Mouse (Mus musculus) gastrocnemius, postnatal 10 days (tissue): ENCODE results near the gene Hopx. TPM values are rescaled to one million over a fixed set of nuclear protein-coding genes. Genes with fewer than 3 reads are reported as not detected.
"Not testable (repeated sequence)": the region's sequence is repeated elsewhere in the genome, so short reads cannot be mapped to it uniquely, and the experiment has no call there.

Experiments used
- DNase-seq: peaks from one replicate; pipeline ENCODE4 v3.0.0; 2021; ENCODE audit warnings: mixed read lengths
- total RNA-seq, 2 experiments: library from RNA; stranded (reverse); gene quantifications; 2 replicates each; pipeline ENCODE4 v1.2.3; 2021

Hopx gene
- total RNA-seq, 2 experiments from 2014 or later: 11.2 to 13.9 TPM

DNA sequence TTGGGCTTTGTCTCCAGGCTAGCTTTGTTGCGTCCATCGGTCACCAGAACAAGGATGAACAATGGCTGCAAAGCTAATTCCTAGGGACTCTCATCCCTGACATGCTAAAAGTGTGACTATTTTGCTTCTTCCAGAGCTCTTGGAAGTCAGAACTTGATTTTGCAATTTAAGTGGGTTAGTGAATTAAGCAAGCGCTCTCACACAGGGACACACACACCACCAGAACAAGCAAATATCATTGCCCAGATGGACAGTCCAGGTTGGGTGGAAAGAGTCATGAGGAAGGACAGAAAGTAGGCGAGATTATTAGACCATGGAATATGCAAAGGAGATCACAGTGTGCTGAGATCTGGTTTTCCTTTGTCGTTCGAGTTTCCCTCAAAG lies 14.9 kb downstream of the Hopx start:
- DNase-seq: no peak

DNA sequence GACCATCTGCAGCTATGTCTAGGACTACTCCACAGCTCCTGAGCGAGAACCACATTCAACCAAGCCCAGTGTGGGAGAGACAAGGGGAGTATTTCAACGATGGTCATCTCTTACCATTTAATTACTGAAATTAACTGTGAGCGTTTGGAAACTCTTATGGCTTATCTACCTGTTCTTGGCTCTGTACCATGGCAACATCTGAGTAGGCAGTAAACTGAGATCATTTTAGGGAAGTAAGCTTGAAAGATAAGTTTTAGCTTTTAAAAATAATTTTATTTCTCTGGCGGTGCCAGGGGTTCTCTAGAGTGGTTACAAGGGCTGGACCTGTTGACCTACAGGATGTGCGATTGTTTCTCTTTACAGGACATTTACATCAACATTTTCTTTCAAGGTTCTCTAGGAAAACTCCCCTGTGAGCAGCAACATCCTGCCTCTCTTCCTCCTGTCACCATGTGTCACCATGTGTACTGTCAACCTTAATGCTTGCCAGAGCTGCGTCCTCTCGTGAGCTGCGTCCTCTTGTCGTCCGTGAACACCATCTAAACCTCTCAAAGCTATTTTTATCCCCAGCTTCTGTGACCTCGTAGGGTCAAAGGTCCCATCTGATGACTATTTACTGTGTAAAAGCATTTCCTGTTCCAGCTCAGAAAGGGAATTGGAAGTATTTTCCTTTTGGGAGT lies 15.5 kb downstream of the Hopx start:
- no peak for DNase-seq

GRCm38 (mm10) chr5:77098874-77099273 lies 16.0 kb downstream of the Hopx start:
- no peak for DNase-seq

- DNase-seq: no peak
These were observed 17.2 kb downstream of the Hopx start for GRCm38 (mm10) chr5:77097686-77098085.

GRCm38 (mm10) chr5:77096194-77096593 lies 18.7 kb downstream of the Hopx start:
- not testable (repeated sequence) for DNase-seq

DNA sequence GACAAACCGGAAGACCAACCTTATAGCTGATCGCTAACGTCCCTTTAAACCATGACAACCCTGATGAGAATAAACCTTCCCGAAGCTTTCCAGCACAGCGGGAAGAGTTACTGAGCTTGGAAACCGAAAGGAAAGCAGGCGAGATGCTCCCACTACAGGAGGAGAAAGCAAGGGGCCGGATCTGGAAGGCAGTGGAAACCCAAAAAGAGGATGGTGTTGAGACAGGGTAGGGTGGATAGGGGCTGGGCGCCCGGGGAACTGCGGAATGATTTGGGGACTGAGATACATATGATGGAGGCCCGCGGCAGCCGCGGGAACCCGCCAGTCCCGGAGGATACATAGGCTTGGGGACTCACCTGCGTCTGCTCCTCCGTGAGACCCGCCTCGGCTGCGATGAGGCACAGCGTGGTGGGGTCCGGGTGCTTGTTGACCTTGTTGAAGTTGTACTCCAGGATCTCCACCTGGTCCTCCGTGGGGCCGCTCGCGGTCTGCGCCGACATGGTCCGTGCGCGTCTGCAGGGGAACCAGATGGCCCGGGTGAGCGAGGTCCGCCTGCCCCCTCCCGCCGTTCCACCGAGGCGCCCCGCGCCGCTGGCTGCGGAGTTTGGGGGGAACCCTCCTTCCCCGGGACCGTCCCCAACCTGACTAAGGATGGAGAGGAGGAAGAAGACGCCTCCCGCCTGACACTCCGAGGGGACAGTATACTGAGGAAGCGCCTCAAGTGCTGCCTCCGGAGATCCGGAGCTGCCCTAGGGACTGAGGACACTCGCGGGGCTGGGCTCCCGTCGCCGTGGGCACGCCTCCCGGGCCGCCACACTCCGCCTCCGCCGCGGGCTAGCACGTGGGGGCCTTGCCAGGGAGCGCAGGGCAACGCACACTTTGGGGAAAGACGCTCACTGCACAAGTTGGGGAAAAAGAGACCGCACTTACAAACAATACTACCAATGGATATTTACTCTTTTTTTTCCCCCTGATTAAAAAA lies 20.1 kb downstream of the Hopx start:
- DNase-seq: peak; percentile 78

DNA sequence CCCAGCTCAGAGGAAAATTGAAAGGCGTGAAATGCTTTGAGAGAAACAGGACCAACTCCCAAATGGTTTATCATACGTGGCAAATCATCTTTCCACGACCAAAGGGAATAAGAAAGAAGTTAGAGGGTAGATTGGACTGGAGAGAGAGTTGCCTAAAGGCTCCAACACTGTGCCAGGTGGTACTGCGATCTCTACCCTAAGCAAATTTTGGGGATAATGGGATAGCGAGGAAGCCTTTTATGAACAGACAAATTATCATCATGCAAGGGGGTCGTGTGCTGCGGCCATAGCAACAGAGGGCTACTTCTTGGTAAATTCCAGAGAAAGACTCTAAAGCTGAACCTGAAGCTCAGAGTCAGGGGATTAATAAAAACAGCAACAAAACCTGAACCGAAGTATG lies 21.0 kb downstream of the Hopx start:
- DNase-seq: no peak

DNA sequence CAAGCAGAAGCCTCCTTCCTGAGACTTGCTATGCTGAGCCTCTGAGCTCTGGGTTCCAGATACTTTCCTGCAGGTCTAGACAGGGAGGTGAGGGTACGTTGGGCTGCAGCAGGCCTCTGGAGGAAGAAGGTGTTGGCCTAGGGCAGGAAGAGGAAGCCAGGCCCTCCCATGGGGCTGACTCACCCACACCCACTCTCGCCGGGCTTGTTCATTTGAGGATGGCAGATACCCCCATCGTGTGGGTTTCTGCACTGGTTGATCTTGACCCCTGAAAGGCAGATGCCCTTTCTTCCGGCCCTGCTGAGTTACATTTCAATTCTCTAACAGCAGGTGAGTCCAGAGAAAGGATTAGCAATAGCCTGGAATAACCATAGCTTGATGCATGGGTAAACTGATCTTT lies 22.4 kb downstream of the Hopx start:
- no peak for DNase-seq

DNA sequence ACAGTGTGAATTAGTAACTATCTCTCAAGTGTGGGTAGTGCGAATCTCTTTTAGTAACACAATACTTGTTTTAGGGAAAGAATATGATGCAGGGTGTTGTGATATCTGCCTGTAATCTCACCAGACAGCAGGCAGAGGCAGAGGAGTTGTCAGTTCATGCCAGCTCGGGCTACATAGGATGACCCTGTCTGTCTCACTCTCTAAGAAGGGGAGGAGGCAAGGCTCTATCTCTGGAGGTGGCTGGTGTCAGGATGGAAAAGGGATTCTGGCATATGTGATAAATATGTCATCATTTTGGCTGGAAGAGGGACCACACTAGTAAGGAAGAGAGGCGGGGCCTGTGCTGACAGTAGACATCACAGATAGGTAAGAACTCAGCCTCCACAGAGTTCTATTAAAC lies 23.0 kb downstream of the Hopx start:
- DNase-seq: no peak

GRCm38 (mm10) chr5:77090521-77091096 lies 24.3 kb downstream of the Hopx start:
- DNase-seq: no peak

GRCm38 (mm10) chr5:77089901-77090300 lies 25.0 kb downstream of the Hopx start:
- no peak for DNase-seq

DNA sequence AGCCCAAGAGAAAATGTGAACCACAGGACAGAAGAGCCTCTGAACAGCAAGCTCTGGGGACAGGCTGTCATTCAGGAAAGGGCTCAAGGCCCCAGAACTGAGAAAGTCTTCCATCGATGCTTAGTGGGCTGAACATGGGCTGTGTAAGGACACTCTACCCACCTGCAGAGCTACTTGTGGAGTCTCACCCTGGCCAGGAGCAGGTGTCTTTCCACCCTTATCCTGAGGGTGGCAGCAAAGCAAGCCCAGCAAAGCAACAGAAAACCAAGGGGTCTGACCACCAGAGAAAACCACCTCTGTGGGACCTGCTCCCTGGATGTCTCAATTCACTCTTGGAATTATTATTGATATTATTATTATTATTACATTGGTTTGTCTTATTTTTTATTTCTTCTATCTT lies 25.6 kb downstream of the Hopx start:
- peak; percentile 57 for DNase-seq

DNA sequence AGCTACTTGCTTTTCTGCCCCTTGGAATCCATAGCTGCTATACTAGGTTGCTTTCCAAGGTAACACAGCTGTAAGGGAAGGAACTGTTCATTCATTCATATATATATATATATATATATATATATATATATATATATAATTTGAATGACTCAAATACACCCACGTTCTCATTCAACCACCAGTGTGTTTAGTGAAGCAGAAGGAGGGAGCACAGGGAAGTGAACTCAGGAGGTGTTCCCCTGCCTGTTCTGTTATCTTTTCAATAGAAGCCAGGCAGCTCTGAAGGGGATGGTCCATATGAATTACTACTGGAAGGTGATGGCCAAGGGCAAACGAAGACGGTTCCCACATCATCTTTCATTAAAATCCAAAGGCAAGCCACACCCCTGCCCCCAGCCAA lies 27.8 kb downstream of the Hopx start:
- DNase-seq: no peak

- DNase-seq: no peak
These were observed 28.4 kb downstream of the Hopx start for GRCm38 (mm10) chr5:77086541-77086940.

- DNase-seq: no peak
These were observed 29.0 kb downstream of the Hopx start for GRCm38 (mm10) chr5:77085753-77086450.

DNA sequence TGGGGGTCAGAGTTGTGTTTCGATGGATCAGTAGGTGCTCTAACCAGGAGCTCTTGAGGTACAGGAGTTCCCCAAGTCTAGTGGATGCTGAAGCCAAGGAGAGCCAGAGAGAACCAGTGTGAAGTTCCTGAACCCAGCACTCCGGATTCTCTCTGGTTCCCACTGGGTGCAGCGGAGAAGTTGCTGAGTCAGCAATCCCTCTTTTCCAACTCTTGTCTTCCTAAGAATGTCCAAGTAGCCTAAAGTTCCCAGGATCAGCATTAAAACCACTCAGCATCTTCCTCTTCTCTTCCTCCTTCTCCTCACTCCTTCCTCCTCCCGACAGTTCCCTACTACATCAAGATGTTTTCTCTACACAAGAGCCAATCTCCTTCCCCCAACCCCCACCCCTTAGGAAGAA lies 30.5 kb downstream of the Hopx start:
- no peak for DNase-seq

- DNase-seq: no peak
These were observed 32.2 kb downstream of the Hopx start for GRCm38 (mm10) chr5:77082735-77083134.

GRCm38 (mm10) chr5:77080761-77081160 lies 34.2 kb downstream of the Hopx start:
- peak; percentile 35 for DNase-seq

DNA sequence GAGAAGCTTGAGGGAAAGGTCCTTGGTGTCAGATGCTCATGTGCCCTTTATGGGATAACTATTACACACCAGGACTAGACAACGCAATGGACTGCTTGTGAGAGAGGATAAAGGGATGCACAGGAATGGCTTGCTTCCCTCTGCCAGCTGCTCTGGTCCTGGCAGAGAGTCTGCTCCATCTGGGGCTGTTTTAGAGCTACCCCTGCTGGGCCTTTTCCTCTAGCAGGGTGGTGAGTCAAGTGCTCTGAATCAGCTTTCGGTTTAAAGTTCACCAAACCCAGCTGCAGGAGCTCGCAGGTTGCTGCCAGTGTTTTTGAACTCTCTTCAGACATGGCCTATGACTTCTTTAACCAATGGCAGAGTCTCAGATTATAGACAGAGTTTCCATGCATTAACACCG lies 39.0 kb downstream of the Hopx start:
- no peak for DNase-seq

- peak; percentile 41 for DNase-seq
These were observed 40.0 kb downstream of the Hopx start for GRCm38 (mm10) chr5:77074914-77075313.

DNA sequence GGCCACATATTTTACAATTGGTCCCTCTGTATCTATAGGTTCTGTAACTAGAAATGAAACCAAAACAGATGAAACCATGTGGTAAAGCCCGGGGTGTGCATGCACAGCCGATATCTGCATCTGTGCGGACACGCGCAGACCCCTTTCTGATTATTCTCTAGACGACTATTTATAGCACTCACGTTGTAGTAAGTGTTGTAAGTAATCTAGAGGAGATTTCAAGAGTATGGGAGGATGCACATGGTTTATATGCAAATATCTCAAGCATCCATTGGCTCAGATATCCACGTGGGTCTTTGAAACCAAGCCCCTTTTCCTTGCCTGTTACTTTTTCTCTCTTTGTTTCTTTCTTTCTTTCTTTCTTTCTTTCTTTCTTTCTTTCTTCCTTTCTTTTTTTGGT lies 41.1 kb downstream of the Hopx start:
- DNase-seq: no peak

DNA sequence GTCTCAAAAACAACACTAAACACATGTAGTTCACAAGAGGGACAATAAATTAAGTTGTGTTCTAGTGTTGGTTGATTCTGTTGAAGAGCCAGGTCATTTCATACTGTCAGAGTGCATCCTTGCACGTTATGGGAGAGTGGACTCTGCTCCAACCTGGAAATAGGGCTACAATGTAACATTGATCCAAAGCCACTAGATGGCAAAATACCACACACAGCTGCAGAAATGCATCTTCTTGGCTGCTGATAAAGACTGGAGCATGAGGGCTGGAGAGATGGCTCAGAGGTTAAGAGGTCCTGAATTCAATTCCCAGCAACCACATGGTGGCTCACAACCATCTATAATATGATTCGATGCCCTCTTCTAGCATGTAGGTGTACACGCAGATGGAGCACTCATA lies 43.3 kb downstream of the Hopx start:
- DNase-seq: no peak

DNA sequence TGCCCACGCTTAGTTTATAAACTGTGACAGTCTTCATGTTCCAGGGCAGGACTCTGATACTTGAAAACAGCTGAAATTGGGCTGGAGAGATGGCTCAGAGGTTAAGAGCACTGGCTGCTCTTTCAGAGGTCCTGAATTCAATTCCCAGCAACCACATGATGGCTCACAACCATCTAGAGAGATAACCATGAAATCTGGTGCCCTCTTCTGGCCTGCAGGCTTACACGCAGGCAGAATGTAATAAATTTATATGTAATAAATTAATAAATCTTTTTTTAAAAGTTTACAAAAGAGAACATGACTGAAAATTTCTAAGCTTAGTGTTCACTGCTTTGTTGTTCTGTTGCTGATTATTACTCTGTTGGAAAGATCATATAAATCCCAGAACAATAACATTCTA lies 43.9 kb downstream of the Hopx start:
- no peak for DNase-seq
